Mouse (Mus musculus) neural tube, embryonic 15.5 days (tissue): ENCODE measurements around the gene Pigh. TPM values are rescaled to one million over a fixed set of nuclear protein-coding genes. Genes with fewer than 3 reads are reported as not detected.

Experiments used
- ATAC-seq: fragments of 200-750 bp; cut with Nextera tagmentation; 2 replicates; pipeline ENCODE4 v1.8.0; 2017; ENCODE audit warnings: mild to moderate bottlenecking, moderate TSS enrichment, moderate library complexity; ENCODE audit not compliant: low FRiP score
- H3K27ac ChIP-seq: fragments of 300-500 bp; sonication (generic); replicated peaks from 2 replicates; pipeline ENCODE4 v1.5.1; 2015; ENCODE audit warnings: mild to moderate bottlenecking, inconsistent platforms
- H3K27me3 ChIP-seq: fragments of 300-500 bp; sonication (generic); replicated peaks from 2 replicates; pipeline ENCODE4 v1.6.1; 2015; ENCODE audit warnings: inconsistent platforms
- H3K36me3 ChIP-seq: fragments of 300-500 bp; sonication (generic); 2 replicates; pipeline ENCODE4 v1.6.1; 2015; ENCODE audit warnings: inconsistent platforms
- H3K4me1 ChIP-seq: fragments of 300-500 bp; sonication (generic); 2 replicates; pipeline ENCODE4 v1.6.1; 2015; ENCODE audit warnings: inconsistent platforms
- H3K4me2 ChIP-seq: fragments of 300-500 bp; sonication (generic); 2 replicates; pipeline ENCODE4 v1.6.1; 2015; ENCODE audit warnings: inconsistent platforms, mild to moderate bottlenecking, moderate library complexity
- H3K4me3 ChIP-seq: fragments of 300-500 bp; sonication (generic); replicated peaks from 2 replicates; pipeline ENCODE4 v1.5.1; 2015; ENCODE audit warnings: mild to moderate bottlenecking, inconsistent platforms
- H3K9ac ChIP-seq: fragments of 300-500 bp; sonication (generic); replicated peaks from 2 replicates; pipeline ENCODE4 v1.6.1; 2015; ENCODE audit warnings: mild to moderate bottlenecking, inconsistent platforms
- H3K9me3 ChIP-seq: fragments of 300-500 bp; sonication (generic); replicated peaks from 2 replicates; pipeline ENCODE4 v1.6.1; 2016; ENCODE audit warnings: inconsistent platforms
- WGBS: fragments of 180-500 bp; shearing (Covaris S2); methylation state at CpG from one replicate; pipeline ENCODE4 v1.1.7; 2015; ENCODE audit warnings: mixed read lengths; 5-methylcytosine and 5-hydroxymethylcytosine counted together
- polyA plus RNA-seq: library from polyadenylated mRNA; unstranded; fragments of >200 nt; fragmentation: Nextera tagmentation; extraction: Ambion mirVana; gene quantifications from 2 replicates; pipeline ENCODE4 v1.2.1, GENCODE M21; 2015

Gene Pigh
- polyA plus RNA-seq, 1 experiment from 2014 or later, result 18.0 TPM

GRCm38 (mm10) chr12:79041436-79041835, 48.0 kb downstream of the Pigh start:
- no peak overlapping the region for H3K9ac ChIP-seq
- no peaks in the 10 kb centered on the region for H3K4me1 ChIP-seq
- H3K27me3 ChIP-seq, result no peaks in the 10 kb centered on the region
- H3K27ac ChIP-seq, result no peak overlapping the region
- H3K4me2 ChIP-seq, result no peak overlapping the region
- H3K36me3 ChIP-seq, result 0 out of 2 replicates have a peak, but pooled peaks cover 4% of the 10 kb centered on the region
- no peaks in the 10 kb centered on the region for H3K9me3 ChIP-seq
- no peak for ATAC-seq
- no peak overlapping the region for H3K4me3 ChIP-seq

GRCm38 (mm10) chr12:79040201-79040827, 49.1 kb downstream of the Pigh start:
- no peaks in the 10 kb centered on the region for H3K9me3 ChIP-seq
- no peaks in the 10 kb centered on the region for H3K4me1 ChIP-seq
- 0 out of 2 replicates have a peak, but pooled peaks cover 4% of the 10 kb centered on the region for H3K36me3 ChIP-seq
- no peak overlapping the region for H3K27ac ChIP-seq
- WGBS, result 95% methylated on average over 11 of the region's 11 CpGs
- H3K4me3 ChIP-seq, result no peak overlapping the region
- H3K27me3 ChIP-seq, result no peaks in the 10 kb centered on the region
- H3K4me2 ChIP-seq, result no peak overlapping the region
- no peak overlapping the region for H3K9ac ChIP-seq
- ATAC-seq, result no peak

DNA sequence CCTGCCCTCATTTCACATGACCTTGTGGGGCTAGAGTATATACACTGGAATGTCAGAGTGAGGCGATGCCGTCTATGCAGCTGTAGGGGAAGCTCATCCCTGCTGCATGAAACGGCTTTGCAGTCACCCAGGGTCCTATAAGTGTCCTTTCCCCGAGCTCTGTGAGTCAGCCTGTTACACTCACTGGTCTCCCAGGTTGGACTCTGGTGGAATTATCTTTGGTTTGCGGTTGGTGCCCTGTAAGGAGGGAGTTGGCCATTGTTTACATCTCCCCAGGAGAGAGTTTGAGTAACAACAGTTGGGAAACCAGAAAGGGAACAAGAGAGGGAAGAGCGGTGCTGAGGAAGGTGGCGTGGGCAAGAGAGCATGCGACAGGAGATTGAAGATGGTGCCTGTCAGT, 49.7 kb downstream of the Pigh start:
- Histone ChIP-seq H3K27ac (no peak overlapping the region), H3K4me1 (no peaks in the 10 kb centered on the region), H3K4me3 (no peak overlapping the region), H3K4me2 (no peak overlapping the region), H3K9ac (no peak overlapping the region), H3K27me3 (no peaks in the 10 kb centered on the region), H3K9me3 (no peaks in the 10 kb centered on the region), H3K36me3 (0 out of 2 replicates have a peak, but pooled peaks cover 2% of the 10 kb centered on the region)
- no peak for ATAC-seq
- WGBS, result 86% methylated on average over 8 of the region's 8 CpGs

GRCm38 (mm10) chr12:79035349-79035748, 54.1 kb downstream of the Pigh start:
- ATAC-seq, result no peak
- Histone ChIP-seq H3K4me2 (no peak overlapping the region), H3K4me3 (no peak overlapping the region), H3K27me3 (no peaks in the 10 kb centered on the region), H3K36me3 (no peaks in the 10 kb centered on the region), H3K9me3 (no peaks in the 10 kb centered on the region), H3K9ac (no peak overlapping the region), H3K27ac (no peak overlapping the region), H3K4me1 (no peaks in the 10 kb centered on the region)
- 10% methylated on average over 3 of the region's 3 CpGs for WGBS

DNA sequence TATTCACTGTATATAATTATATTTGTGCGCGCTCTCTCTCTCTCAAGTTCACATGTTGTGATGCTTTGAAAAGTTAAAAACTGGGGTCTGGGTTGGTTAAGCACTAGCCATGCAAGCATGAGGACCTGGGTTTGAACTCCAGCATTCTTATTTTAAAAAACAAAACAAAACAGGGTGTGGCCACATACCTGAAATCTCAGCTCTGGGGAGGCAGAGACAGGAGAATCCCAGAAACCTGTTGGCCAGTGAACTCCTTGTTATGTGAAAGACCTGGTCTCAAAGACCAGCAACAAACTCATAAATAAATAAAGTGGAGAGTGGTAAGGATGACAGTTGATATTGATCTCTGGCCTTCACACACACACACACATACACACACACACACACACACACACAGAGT, 55.1 kb downstream of the Pigh start:
- no peaks in the 10 kb centered on the region for H3K36me3 ChIP-seq
- WGBS, result 100% methylated on average over 2 of the region's 2 CpGs
- no peak overlapping the region for H3K9ac ChIP-seq
- no peak overlapping the region for H3K27ac ChIP-seq
- no peak overlapping the region for H3K4me3 ChIP-seq
- no peak for ATAC-seq
- peaks cover 9% of the 10 kb centered on the region; the same call in 1 of the 2 replicates for H3K4me1 ChIP-seq
- no peaks in the 10 kb centered on the region for H3K9me3 ChIP-seq
- H3K27me3 ChIP-seq, result no peaks in the 10 kb centered on the region
- no peak overlapping the region for H3K4me2 ChIP-seq

Other genes with a start within 250 kb of the Pigh start
- gene Atp6v1d, start 228.0 kb downstream of the Pigh start, polyA plus RNA-seq, result 111 and 125 TPM in 2 replicates
- gene Eif2s1, start 227.8 kb downstream of the Pigh start, polyA plus RNA-seq, result 147 and 170 TPM in 2 replicates
- 2.6 and 4.0 TPM in 2 replicates for gene Plek2, start 182.7 kb downstream of the Pigh start, polyA plus RNA-seq
- 62.5 and 65.9 TPM in 2 replicates for gene Tmem229b, start 82.0 kb downstream of the Pigh start, polyA plus RNA-seq
- gene Plekhh1, start 60.5 kb downstream of the Pigh start, polyA plus RNA-seq, result 2.0 and 2.7 TPM in 2 replicates
- gene Arg2, start 41.1 kb upstream of the Pigh start, polyA plus RNA-seq, result 27.2 and 30.5 TPM in 2 replicates
- gene Vti1b, start 83.0 kb upstream of the Pigh start, polyA plus RNA-seq, result 211 and 241 TPM in 2 replicates
- 31.1 TPM in 2 replicates for gene Rdh11, start 102.6 kb upstream of the Pigh start, polyA plus RNA-seq
- gene Rdh12, start 119.3 kb upstream of the Pigh start, polyA plus RNA-seq, result 0.74 and 1.3 TPM in 2 replicates
- 10.3 and 10.7 TPM in 2 replicates for gene Zfyve26, start 206.7 kb upstream of the Pigh start, polyA plus RNA-seq
- 1.4 and 3.6 TPM in 2 replicates for gene Rad51b, start 207.6 kb upstream of the Pigh start, polyA plus RNA-seq